Mouse (Mus musculus): ENCODE results near the gene Dpysl4. TPM values are rescaled to one million over a fixed set of nuclear protein-coding genes. Genes with fewer than 3 reads are reported as not detected.

Gene Dpysl4
- total RNA-seq, 2 experiments from 2014 or later = 0.23 to 0.75 TPM

DNA sequence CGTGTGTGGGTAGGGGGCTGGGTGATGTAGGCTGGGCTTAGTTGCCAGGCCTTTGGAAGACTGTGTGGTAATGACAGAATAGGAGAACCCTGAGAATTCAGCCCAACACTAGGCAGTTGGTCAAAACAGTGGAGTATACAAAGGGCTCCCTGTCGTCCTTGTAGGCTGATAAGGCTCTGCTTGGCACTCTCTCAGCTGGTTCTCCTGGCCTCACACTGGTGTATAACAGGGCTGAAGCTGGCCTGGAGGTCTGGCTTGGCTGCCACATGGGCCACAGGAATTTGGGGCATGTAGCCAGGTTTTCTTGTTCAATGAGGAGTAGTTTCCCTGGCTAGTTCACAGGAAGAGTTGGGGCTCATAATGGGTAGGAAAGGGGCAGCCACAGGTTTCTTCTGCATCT lies 2.0 kb downstream of the Dpysl4 start:
- intact Hi-C loops (cut with DNase I) = no loop called here
- no peak for TF ChIP-seq CTCF (IDR thresholded peaks at IDR 0.05)
- no peak overlapping the region for H3K27ac ChIP-seq
- no peak overlapping the region for H3K4me3 ChIP-seq
- DNase-seq = peak; percentile 9

DNA sequence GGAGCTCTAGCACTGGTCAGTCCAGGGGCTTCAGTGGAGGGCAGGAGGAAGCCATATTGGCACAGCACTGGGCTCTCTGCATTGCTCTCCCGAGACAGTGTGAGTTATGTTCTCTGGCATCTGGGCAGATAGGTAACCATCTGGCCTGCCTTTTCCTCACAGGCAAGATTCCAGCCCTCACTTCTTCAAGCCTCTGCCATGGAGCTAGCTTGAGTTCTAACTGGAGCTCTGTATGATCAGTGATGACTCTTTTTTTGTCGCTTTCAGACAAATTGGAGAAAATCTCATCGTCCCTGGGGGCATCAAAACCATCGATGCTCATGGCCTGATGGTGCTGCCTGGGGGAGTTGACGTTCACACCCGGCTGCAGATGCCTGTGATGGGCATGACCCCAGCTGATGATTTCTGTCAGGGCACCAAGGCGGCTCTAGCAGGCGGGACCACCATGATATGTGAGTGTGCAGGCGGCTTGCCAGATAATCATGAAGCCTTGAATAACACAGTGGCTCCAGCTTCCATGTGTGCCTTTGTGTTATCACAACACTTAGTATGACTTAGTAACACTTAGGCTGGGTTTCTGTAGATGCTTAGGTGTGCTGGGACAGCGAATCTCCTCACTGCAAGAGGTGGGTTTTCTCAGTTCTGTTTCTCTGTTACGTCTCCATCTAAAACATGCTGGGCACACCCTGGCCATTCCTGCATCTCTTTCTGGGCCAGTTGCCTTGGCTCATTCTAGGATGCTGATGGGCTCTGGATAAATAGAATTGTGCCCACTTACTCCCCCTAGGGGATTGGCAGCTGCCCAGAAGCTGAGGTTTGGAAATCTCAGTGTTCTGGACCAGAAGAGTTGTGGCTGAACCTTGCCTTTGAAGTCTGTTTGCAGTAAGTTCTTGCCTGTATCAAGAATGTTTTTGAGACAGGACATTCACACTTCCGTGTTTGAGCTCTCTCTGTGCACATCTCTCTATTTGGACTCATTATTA lies 4.4 kb downstream of the Dpysl4 start:
- intact Hi-C loops (cut with DNase I) = no loop called here
- DNase-seq = no peak
- Histone ChIP-seq H3K4me3 (no peak overlapping the region), H3K27ac (no peak overlapping the region)
- no peak for TF ChIP-seq CTCF (IDR thresholded peaks at IDR 0.05)

DNA sequence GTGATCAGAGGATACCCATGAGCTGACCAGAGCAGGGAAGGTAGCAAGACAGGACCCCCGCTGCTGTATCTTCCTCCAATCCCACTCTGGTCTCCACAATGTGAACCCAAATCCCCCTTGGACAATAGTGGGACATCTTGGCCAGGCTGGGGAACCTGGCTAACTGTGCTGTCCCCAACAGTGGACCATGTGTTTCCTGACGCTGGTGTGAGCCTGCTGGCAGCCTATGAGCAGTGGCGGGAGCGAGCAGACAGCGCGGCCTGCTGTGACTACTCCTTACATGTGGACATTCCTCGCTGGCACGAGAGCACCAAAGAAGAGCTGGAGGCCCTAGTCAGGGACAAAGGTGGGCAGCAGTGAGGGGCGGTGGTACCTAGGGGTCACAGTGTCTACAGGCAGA lies 5.9 kb downstream of the Dpysl4 start:
- Histone ChIP-seq H3K27ac (no peak overlapping the region), H3K4me3 (no peak overlapping the region)
- TF ChIP-seq CTCF (IDR thresholded peaks at IDR 0.05) = no peak
- peak; percentile 10 for DNase-seq
- intact Hi-C loops (cut with DNase I) = no loop called here

DNA sequence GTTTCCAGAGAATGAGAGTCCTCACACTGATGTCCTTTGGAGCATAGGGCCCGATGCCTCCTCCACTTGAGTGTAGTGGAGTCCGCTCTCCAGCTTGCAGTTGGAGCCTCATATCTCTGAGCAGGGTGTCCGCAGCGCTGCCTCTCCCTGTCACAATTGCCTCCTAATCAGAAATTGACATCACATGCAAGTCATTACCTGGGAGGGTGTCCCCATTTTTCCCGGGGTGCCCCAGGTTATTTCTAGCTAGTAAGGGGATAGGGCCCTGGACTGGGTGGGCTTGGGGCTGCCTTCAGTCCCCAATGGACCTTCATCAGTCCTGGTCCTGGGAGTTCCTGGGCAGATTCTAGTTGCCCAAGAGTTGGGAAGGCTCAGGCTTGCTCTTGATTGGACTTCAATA lies 6.9 kb downstream of the Dpysl4 start:
- H3K4me3 ChIP-seq = no peak overlapping the region
- H3K27ac ChIP-seq = no peak overlapping the region
- TF ChIP-seq CTCF (IDR thresholded peaks at IDR 0.05) = no peak
- intact Hi-C loops (cut with DNase I) = no loop called here
- DNase-seq = peak; percentile 6

DNA sequence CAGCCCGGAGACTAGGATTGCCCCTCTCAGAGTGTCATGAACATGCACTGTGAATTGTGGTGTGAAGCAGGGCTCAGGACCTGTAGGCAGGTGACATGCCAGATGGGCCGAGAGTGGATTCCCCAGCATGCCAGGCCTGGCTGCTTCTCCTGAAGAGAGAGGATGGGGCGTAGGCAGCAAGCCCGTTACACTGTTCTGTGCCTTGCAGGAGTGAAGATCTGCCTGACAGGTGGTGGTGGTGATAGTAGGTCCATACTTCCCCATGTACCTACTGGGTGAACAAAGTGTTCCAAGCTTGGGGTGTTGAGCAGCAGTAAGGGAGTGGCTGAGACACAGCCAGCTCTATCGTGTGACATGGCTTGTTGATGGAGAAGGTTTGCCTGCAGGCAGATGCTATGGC lies 7.3 kb downstream of the Dpysl4 start:
- no peak for TF ChIP-seq CTCF (IDR thresholded peaks at IDR 0.05)
- Histone ChIP-seq H3K4me3 (no peak overlapping the region), H3K27ac (no peak overlapping the region)
- intact Hi-C loops (cut with DNase I) = no loop called here
- peak; percentile 10 for DNase-seq

DNA sequence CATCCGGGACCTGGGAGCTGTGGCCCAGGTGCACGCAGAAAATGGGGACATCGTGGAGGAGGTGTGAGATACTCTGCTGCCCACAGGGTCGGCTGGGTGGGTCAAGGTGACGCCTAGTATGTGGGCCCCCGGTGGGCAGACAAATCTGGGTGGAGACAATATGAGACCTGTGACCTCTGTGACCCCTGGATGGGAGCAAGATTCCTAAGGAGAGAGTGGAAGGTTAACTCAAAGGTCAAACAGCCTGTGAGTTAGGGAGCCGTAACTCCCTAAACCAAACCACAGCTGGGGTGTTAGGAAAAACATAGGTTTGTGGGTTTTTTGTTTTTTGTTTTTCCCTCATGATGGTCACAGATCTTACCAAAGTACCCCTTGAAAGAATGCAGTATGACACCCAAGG lies 8.0 kb downstream of the Dpysl4 start:
- no peak for TF ChIP-seq CTCF (IDR thresholded peaks at IDR 0.05)
- Histone ChIP-seq H3K4me3 (no peak overlapping the region), H3K27ac (no peak overlapping the region)
- peak; percentile 8 for DNase-seq
- intact Hi-C loops (cut with DNase I) = no loop called here

DNA sequence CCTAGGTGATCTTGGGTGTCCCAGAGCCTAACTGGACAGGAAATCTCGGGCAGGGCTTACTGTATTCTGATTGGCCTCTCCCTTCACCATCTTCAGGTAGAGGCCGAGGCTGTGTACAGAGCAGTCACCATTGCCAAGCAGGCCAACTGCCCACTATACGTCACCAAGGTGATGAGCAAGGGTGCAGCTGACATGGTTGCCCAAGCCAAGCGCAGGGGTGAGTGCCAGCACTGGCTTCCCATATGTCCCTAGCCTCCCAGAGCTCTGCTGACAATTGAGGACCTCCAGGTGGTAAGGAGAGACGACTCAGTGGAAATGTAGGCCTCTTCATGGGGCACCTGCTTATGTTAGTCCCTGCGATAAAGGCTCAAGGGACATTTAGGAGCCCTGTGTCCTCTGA lies 9.0 kb downstream of the Dpysl4 start:
- Histone ChIP-seq H3K4me3 (no peak overlapping the region), H3K27ac (no peak overlapping the region)
- no peak for TF ChIP-seq CTCF (IDR thresholded peaks at IDR 0.05)
- intact Hi-C loops (cut with DNase I) = no loop called here
- peak; percentile 17 for DNase-seq

DNA sequence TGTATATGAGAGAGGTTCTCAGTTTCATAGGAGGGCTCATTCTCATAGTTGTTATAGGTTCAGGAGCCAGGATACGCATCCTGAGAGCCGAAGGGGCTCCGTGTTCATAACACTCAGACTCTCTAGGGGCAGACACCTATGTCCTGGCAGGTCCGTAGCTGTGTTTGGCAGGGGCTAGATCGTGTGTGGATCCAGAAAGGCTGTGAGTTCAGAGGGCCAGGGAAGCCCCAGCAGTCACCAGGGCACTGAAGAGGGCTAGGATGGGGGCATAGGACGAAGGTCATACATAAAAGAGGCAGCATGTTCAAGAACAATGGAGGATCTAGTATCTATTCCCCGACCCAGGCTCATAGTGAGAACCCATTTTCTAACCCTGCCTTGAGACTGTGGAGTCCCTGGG lies 9.5 kb downstream of the Dpysl4 start:
- no peak for TF ChIP-seq CTCF (IDR thresholded peaks at IDR 0.05)
- intact Hi-C loops (cut with DNase I) = no loop called here
- Histone ChIP-seq H3K27ac (no peak overlapping the region), H3K4me3 (no peak overlapping the region)
- DNase-seq = no peak

DNA sequence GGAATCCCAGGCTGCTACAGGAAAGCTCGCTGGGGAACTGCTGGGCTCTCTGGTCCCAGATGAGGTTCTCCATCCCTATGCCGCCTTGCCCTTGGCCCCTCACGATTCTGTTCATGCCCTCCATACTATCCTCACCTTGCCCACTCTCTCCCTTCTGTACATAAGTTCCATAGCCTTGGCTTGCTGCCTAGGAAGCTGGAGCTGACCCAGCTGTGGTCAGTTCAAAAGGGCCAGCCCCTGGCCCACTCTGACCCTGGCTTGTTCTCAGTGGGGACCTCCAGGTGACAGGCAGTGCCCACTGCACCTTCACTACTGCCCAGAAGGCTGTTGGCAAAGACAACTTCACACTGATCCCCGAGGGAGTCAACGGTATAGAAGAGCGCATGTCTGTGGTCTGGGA lies 10.6 kb downstream of the Dpysl4 start:
- intact Hi-C loops (cut with DNase I) = no loop called here

DNA sequence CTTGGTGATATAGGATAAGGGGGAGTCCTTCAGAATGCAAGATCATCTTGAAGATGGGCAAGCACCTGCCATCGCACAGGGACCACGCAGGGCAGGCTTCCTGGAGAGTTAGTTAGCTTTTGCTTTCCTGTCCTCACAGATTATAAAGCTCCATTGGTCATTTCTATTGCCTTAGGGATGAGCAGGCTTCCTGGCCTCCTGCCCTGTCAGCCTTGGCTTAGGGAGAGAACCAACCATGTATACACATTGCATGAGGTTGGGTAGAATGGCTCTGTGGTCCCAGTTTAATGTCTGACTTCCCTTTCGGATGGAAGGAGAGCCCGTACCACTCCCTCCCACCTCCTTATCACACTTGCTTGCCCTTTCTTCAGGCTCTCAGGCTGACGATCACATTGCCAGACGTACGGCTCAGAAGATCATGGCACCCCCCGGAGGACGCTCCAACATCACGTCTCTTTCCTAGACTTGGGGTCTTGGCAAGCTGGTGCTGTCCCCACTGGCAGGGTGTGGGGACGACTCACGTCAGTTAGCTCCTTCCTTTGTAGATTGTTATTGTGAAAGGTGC lies 14.8 kb downstream of the Dpysl4 start:
- TF ChIP-seq CTCF (IDR thresholded peaks at IDR 0.05) = no peak
- intact Hi-C loops (cut with DNase I) = no loop called here
- no peak for DNase-seq
- H3K27ac ChIP-seq = no peak overlapping the region
- no peak overlapping the region for H3K4me3 ChIP-seq

More for the DNA sequence above, 10.6 kb downstream of the Dpysl4 start:
- no peak for TF ChIP-seq CTCF (IDR thresholded peaks at IDR 0.05)
- Histone ChIP-seq H3K27ac (no peak overlapping the region), H3K4me3 (no peak overlapping the region)
- DNase-seq = no peak

DNA sequence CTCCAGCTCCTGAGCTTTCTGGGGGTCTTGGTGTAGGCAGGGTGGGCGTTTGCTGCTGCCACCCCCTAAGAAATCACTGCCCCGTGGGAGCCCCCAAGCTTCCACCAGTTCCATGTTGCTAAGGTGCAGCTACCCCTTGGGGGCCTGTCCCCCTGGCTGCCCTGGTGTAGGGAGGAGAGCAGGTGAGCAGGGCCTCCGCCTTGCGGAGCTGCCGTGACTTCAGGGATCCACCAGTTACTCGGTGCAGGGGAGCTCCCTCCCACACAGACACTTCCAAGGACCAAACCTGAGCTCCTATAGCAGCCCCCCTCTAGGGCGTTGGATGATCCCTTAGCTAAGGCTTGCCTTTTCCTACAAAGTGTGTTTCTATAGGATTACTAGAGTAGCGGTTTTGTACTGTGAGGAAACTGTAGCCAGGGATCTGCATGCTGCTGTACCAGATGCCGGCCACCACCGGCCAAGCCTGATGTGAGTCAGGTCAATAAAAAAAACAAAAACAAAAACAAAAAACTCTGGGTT lies 15.5 kb downstream of the Dpysl4 start:
- TF ChIP-seq CTCF (IDR thresholded peaks at IDR 0.05) = no peak
- no peak overlapping the region for H3K4me3 ChIP-seq

DNA sequence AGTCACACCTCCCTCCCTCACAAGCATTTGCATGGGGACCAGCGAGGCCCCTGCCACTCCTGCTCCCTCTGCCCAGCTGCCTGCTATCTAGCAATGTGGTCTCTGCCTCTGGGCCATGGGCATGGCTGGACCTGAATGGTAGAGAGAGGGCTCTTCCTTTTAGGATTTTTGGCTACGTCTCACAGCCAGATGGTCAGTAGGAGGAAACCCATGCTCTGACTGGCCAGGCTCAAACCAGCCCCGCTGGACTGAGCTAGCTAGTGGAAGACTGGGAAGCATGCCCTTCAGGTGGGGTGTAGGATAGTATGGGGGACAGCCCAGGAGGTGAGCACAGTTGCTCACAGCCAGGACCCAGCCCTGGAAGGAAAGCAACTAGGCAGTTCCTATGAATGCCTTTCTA lies 16.0 kb downstream of the Dpysl4 start:
- H3K27ac ChIP-seq = no peak overlapping the region
- intact Hi-C loops (cut with DNase I) = no loop called here
- no peak for TF ChIP-seq CTCF (IDR thresholded peaks at IDR 0.05)
- no peak for DNase-seq
- H3K4me3 ChIP-seq = no peak overlapping the region

More for the DNA sequence above, 15.5 kb downstream of the Dpysl4 start:
- no peak for DNase-seq
- no peak overlapping the region for H3K27ac ChIP-seq
- intact Hi-C loops (cut with DNase I) = no loop called here

DNA sequence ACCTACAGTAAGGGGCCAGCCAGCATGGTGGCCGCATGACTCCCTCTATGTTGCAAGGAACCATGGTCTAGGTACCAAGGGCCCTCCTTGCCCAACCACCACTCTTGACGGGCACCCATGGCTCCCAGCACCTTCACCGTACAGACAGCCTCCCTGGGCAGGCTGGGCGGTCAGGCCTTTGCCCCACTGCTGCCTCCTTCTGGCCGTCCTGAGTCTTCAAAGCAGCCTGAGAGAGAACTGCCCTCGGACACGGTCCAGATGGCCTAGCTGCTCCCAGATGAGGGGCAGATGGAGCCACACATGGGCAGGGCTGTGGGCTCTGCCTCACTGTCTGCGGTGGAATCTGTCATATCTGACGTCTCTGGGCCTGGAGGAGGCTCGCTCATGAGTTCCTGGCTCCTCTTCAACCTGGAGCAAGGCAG lies 18.2 kb downstream of the Dpysl4 start:
- no peak for DNase-seq
- peak; percentile 21; the same call in 1 of the 2 replicates for TF ChIP-seq CTCF (IDR thresholded peaks at IDR 0.05)
- Histone ChIP-seq H3K27ac (no peak overlapping the region), H3K4me3 (no peak overlapping the region)
- intact Hi-C loops (cut with DNase I) = no loop called here
